Mouse (Mus musculus) cortical plate, adult 2 months (tissue): ENCODE measurements at regions not wholly inside any gene's neighbourhood (a gene's known extent, or its start where the extent isn't known, plus 50 kb on each side); places are given as distances from the start of the nearest gene placed in this dataset.

ENCODE experiments used
- CTCF ChIP-seq: fragments of 200-500 bp; IDR thresholded peaks from 2 replicates; pipeline ENCODE4 v1.5.1; 2011; ENCODE audit warnings: mild to moderate bottlenecking, control low read depth, low read length; ENCODE audit not compliant: insufficient read depth; ENCODE audit errors: extremely low read depth
- POLR2A ChIP-seq: fragments of 200-500 bp; IDR thresholded peaks from 2 replicates; pipeline ENCODE4 v1.6.1; 2011; ENCODE audit warnings: mild to moderate bottlenecking, low read length, control low read depth; ENCODE audit not compliant: insufficient read depth; ENCODE audit errors: extremely low read depth

DNA sequence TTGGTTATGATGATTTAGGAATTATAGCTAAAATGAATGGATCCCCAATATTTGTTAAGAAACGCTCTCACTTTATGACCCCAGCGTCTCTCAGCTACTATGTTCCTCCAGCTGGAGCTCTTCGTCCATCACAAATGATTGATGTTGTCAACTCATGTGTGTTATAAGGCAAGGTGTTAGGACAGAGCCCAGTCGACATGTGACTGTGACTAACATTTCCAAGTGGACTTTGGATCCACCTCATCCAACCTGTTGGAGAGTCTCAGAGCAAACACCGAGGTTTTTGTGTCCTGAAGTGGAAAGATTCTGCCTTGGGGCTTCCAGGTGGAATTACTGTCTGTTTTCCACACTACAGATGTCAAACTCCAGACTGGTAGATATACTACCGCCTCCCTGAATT lies 154.0 kb upstream of the Prox1 start:
- TF ChIP-seq CTCF (no peak), POLR2A (no peak)
